Mouse (Mus musculus): ENCODE results near the gene Gsn.

Gsn gene

DNA sequence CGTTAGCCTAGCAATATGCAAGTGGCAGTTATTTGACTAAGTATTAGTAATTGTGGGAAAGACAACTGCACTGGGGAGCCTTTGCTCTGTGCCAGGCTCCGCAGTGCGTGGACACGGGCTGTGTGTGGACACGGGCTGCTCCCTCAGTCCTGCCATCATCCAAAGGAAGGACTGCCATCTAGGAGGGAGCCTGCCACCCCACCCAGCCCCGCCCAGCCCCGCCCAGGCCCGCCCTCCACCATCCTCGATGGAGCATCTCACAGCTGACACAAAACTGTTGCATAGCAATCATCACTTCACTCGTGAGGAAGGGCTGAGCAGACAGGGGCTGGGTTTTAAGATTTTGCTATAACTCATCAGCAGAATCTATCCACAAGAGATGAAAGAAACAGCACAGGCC is 69.8 kb downstream of the Gsn start:
- DNase-seq (ENCODE audit: low spot score in 2 of 2): no peak

DNA sequence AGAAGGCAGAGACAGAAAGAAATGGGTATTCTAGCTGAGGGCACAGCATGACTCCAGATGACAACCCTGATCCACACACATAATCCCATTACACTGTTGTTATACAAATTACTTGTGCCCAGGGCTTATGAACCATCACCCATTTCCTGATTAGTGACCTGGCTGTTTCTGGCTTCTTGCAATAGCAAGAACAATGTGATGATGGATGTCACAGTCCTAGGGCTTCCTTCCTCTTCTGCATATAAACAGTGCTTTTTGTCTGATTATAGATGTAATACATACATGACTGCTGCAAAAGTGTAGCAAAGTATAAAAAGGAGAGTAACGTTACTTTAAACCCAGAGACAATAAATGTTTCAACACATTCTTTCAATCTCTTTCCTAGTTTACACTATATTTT is 70.8 kb downstream of the Gsn start:
- no peak for DNase-seq (ENCODE audit: low spot score in 2 of 2)

DNA sequence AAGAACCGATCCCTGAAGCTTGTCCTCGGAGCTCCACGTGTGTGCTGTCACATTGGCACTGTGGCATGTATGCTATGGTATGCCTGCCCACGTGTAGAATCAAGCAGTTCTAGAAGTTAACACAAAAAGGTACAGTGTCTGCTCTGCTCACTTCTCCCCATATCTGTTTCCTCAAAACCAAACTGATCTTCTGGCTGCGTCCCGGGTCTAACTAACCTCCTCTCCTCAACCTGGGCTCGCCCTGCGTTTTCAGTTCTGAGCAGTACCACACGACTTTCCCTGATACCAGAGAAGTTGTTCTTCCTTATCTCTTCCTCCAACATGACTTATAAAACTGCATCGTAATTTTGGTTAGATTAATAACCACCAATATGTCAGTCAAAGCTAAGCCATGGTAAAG is 71.4 kb downstream of the Gsn start:
- DNase-seq (ENCODE audit: low spot score in 2 of 2): no peak

DNA sequence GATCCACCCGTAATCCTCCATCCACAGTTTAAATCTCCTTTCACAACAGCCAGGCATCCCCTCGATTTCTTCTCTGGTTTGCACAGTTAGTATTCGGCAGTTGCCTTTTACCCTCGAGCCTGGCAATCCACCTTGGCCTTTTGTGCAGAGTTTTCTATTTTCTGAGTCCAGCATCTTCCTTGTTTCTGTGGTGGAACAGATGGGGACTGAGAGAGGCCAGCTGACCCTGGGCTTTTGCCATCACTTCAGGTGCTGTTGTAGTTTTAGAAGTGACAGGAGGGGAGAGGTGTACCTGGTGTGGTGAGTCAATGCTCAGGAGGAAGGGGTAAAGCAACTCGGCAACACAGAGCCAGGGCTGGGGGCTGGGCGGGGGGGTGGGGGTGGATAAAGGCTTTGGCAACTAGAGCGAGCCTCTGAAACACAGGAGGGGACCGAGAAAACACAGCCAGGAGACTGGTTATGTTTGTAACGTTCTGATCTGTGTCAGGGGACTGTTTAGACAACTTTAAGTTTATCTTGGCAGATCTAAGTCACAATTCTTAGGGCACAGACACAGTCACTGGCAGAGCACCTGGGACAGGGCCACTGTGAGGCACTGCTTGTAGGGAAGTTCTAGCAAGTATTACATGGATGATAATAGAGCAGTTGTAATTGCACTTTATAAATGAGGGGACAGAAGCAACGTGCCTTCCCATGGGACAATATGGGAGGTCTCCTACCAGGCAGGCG is 72.0 kb downstream of the Gsn start:
- no peak for DNase-seq (ENCODE audit: low spot score in 2 of 2)

DNA sequence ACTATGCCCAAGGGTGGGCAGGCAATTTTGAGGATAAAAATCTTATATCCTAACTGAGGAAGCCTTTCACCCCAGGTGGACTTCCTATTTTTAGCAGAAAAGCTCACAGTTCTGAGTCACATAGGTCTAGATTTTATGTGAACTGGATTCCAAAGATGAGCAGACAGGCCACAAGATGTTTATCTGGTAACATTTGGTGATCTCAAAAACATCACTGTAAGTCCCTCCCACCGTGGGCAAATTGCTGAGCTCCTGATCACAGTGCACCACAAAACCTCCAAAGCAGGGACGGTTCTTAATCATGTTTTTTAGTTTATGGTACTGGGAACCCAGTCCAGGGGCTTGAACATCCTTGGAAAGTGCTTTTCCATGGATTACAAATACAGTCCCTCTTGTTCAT is 72.9 kb downstream of the Gsn start:
- no peak for DNase-seq (ENCODE audit: low spot score in 2 of 2)

DNA sequence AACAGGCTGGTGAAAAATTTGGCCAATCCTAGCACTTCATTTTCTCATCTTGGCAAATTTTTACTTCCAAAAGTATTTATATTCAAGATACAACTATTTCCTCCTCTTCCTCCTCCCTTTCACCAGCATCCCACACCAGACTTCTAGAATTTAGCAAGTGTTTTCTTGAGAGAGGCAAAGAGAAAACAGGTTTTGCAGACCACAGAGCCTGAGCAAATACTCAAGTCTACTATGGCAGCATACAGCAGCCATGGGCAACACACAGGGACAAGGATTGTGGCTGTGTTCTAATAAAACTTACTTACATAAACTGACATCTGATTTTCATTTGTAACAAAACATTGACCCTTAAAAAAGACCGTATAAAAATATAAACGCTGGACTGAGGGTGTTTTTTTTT is 75.0 kb downstream of the Gsn start:
- DNase-seq (ENCODE audit: low spot score in 2 of 2): no peak

DNA sequence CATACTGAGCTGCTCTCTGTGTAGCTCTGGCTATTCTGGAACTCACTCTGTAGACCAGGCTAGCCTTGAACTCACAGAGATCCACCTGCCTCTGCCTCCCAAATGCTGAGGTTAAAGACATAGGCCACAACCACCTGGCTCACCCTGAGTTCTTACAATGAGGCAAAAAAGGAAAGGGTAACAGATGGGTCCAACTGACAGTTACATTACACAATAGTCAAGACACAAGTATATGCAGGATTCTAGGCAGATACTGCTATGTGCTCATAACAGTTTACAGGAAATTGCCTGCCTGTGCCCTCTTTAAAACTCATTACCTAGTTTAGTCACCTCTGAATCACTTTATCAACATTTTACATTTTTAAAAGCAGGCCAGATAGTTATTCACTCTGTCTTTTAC is 77.5 kb downstream of the Gsn start:
- DNase-seq (ENCODE audit: low spot score in 2 of 2): no peak

DNA sequence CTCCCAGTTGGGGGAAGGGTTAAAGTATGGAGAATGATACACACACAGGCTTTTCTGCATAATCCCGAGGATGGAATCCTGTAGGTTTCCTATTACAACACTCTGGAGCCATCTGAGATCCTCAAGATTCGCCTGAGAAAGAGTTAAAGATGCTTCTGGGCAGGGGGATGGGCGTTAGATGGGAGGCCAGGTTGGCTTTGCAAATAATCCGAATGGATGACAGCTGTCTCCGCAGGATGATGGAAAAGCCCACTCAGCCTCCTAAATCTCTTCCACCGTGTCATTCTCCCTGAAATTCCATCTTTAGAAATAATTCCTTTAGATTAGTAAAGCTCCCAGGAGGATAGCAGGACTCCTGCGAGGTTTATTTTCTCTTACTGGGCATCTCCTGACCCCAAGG is 79.4 kb downstream of the Gsn start:
- DNase-seq (ENCODE audit: low spot score in 2 of 2): no peak

DNA sequence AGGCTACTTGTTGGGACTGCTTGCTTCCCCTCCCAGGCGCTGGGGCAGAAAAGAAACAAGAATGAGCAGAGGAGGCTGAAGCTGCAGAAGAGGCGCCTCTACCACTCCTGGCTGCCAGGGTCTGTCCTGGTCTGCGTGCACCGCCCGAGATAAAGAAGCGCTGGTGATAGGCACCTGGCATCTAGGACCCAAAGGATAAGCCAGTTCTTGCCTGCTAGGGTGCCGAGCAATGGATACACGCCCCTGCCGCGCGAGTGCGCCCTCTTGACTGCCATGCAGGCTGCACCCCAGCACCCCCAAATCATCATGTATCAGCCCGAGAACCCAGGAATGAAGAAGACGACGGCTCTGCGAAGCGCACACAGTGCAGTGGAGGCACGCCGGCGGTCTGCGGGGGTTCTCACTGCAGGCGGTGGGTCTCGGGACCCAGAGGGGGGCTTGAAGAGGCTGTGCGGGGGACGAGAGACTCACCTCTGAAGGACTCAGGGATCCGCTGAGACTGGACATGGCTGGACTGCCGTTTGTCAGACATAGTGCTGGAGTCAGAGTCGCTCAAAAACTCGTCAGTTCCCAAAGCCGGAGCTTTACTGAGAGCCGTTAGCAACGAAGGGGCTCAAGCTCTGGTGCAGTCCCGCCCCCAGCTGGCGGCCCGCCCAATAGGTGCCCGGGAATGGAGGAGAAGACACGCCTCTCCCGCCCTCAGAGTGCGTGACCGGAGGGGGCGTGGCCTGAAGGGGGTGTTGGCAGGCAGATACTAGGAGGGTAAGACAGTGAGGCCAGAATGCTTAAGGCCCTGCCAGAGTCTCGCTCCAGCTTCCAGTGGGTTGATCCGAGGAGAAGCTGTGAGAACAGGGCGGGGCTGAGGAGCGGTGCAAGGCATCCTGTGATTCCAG is 80.5 kb downstream of the Gsn start, which contains the start of gene Stom:
Stom (minus strand) TSS at position 589 of the 893 bp plus-strand sequence.
- peak; percentile 99 for DNase-seq (ENCODE audit: low spot score in 2 of 2)

DNA sequence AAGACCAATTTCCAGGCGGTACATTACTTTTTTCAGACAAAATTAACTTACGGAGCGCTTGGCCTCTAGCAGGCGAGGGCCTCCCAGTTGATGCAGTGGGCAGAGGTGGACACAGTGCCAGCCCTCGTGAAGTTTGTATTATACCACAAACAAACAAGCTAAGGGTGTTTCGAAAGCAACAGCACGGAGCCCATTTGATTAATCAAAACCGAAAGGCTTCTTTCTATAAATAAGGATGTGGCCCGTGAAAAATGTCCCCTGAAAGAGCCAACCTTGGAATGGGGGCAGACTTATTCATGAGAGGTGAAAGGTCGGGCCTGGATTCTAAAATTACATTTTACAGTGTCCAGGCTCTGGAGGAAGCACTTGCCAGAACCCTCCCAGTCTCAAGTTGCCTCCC is 81.2 kb downstream of the Gsn start:
- no peak for DNase-seq (ENCODE audit: low spot score in 2 of 2)

DNA sequence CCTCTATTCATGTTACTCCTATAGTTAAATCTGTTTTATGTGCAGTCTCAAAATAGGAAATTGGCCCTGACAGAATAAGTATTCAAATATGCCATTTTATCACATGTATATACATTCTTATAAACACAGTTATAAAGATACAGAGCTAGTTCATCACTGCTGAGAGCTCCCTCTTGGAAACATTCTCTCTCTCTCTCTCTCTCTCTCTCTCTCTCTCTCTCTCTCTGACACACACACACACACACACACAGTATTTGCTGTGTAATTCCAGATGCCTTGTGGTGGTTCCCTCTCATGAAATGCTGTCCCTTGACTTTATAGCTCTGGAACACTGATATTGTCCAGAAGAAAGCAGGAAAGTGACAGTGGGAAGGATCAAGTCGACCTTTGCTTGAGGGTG is 81.9 kb downstream of the Gsn start:
- DNase-seq (ENCODE audit: low spot score in 2 of 2): no peak

DNA sequence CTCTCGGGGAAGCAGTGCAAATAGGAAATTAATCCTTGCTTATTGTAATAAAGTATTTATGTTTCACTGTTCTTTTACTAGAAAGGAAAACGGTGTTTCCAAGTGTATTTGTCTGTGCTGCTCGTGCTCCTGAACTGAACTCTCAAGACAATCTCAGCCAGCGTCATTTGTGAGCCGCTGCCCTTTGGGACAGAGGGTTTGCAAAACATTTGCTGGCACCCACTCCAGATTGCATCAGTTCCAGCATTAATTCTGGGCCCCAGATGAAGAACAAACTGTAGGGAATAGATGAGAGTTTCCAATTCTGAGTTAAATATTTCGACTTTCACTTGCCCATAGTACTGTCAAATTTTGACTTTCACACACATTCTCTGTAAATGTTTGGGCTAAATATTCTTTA is 82.5 kb downstream of the Gsn start:
- no peak for DNase-seq (ENCODE audit: low spot score in 2 of 2)

DNA sequence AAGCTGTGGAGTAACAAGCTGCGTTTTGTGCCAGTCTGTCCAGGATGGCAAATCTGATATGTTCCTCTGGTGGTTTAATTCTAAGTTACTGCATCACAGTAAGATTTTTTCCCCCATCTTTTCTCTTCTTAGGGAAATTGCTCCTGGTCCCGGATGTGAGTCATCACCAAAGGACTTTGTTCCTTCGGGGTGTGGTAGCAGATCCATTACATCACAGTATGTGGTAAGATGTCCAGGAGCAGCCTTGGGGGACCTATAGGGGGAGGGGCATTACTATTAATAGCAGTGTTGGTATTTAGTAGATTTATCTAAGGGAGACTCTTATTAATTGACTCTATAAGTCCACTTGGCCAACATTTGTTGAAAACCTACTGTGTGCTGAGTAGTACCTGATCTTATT is 86.4 kb downstream of the Gsn start:
- DNase-seq (ENCODE audit: low spot score in 2 of 2): no peak

DNA sequence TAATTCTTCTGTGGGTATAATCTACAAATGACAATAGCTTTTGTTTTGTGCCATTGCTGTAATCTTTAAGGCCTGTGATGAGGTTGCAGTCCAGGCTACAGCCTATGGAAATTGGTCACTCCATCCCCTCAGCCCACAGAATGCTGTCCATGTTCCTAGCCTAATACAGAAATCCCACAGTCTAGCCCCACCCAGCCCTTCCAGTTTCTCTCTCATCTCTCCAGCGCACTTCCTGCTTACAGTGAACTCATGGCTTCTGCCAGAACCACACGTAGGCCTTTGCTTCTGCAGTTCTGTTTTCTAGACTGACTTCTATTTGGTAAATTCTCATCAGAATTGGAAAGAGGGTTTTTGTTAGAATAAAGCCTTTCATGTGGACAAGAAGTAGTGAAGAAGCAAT is 89.8 kb downstream of the Gsn start:
- DNase-seq (ENCODE audit: low spot score in 2 of 2): no peak

DNA sequence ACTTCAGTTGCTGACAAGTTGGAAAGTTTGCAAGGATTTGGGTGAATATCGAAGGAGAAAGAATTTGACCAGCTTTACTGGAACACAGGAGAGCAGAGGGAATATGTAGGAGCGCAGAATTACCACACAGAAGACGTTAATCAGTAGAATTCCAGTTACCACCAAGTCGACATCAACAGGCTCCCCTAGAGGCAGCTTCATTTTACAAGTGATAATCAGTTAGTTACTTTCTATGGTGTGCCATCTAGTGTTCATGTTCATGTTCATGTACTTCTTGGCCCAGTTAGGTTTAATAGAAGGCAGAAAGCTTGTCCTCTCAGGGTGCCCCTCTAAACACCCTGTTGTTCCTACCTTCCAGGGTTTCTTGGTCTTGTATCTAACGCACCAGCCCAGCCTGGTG is 93.0 kb downstream of the Gsn start:
- no peak for DNase-seq (ENCODE audit: low spot score in 2 of 2)
